Comparison of ENCODE assay signal across 10 mouse cellular contexts in the genomic region with DNA sequence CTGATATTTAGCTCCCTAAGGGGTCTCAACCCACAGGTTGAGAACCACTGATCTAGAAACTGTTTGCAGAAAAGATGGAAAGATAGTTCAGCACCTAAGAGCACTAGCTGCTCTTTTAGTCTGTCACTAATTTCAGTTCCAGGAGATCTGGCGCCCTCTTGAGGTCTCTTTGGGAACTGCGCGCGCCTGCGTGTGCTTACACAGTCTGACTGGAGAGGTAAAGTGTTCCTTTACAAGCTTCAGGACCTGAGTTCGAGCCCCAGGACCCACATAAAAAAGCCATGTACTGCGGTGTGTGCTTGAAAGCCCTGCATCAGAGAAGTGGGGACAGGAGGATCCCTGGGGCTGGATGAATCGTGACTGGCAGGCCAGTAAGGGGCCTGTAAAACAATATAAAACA. TPM values are rescaled to one million over a fixed set of nuclear protein-coding genes. Genes with fewer than 3 reads are reported as not detected.
A peak's percentile ranks its signal among the peaks of the same experiment; 100 is the strongest.
DNase-seq lines count a peak whose midpoint lies in the region; ATAC-seq lines count a peak whose summit lies in the region.
"Had no signal": no experiment of that assay in that cellular context is flagged by ENCODE, and none has a peak within 500 bp of the region (broad histone marks: within the 10 kb centered on the region; RNA-seq: fewer than 3 reads in every experiment).

No protein-coding gene starts in this region.

- ATAC-seq in CD4-positive, CD25-positive, alpha-beta regulatory T cell, adult 4 months, result no peak
- no peak for ATAC-seq in embryonic facial prominence, embryonic 14.5 days (ENCODE audit: low read depth)

- H3K9me3 ChIP-seq in embryonic facial prominence, embryonic 14.5 days (ENCODE audit: control insufficient read depth, low read length), result 0 out of 2 replicates have a peak, but pooled peaks cover 2% of the 10 kb centered on the region

- H3K27me3 ChIP-seq in embryonic facial prominence, embryonic 14.5 days (replicated peaks; ENCODE audit: control insufficient read depth, insufficient read depth, low read length), result no peaks in the 10 kb centered on the region
- H3K27me3 ChIP-seq: heart, embryonic 13.5 days; midbrain, embryonic 12.5 days had no signal

- H3K4me2 ChIP-seq in embryonic facial prominence, embryonic 14.5 days (ENCODE audit: low read depth, low read length), result no peak overlapping the region
- H3K4me2 ChIP-seq: heart, embryonic 13.5 days; midbrain, embryonic 12.5 days had no signal

- WGBS in embryonic facial prominence, embryonic 14.5 days, result 43% methylated on average over 8 of the region's 8 CpGs

- no peak overlapping the region for H3K9ac ChIP-seq in embryonic facial prominence, embryonic 14.5 days (ENCODE audit: low read depth, low read length)
- H3K9ac ChIP-seq: heart, embryonic 13.5 days; midbrain, embryonic 12.5 days had no signal

- no peaks in the 10 kb centered on the region for H3K4me1 ChIP-seq in embryonic facial prominence, embryonic 14.5 days (ENCODE audit: control insufficient read depth, insufficient read depth, low read length)
- H3K4me1 ChIP-seq: heart, embryonic 13.5 days; midbrain, embryonic 12.5 days had no signal

- peak; percentile 79 for DNase-seq in CD4-positive, CD25-positive, alpha-beta regulatory T cell, adult 2 months (ENCODE audit: low read depth, low spot score)
- peak; percentile 38 for DNase-seq in layer of hippocampus, adult 11-12 months (ENCODE audit: low spot score)
- no peak for DNase-seq in layer of hippocampus, adult 9-11 months
- peak; percentile 65 for DNase-seq in NIH3T3 (ENCODE audit: low read depth)
- DNase-seq in embryonic facial prominence, embryonic 14.5 days (ENCODE audit: low spot score), result peak; percentile 13
- DNase-seq in lung, postnatal 36 days, result peak; percentile 78
- peak; percentile 76 for DNase-seq in thymus, postnatal 0 days (ENCODE audit: low spot score)

- H3K27ac ChIP-seq in embryonic facial prominence, embryonic 14.5 days (replicated peaks; ENCODE audit: low read depth, low read length), result no peak overlapping the region
- H3K27ac ChIP-seq: heart, embryonic 13.5 days; midbrain, embryonic 12.5 days had no signal

- H3K4me3 ChIP-seq in embryonic facial prominence, embryonic 14.5 days (ENCODE audit: low read depth, low read length), result no peak overlapping the region
- H3K4me3 ChIP-seq: heart, embryonic 13.5 days; midbrain, embryonic 12.5 days had no signal

- H3K36me3 ChIP-seq in embryonic facial prominence, embryonic 14.5 days (ENCODE audit: control insufficient read depth, insufficient read depth, low read length), result no peaks in the 10 kb centered on the region
- H3K36me3 ChIP-seq: heart, embryonic 13.5 days; midbrain, embryonic 12.5 days had no signal

RNA-seq across cellular contexts. Expression of gene Ceacam19, which starts 2.1 kb away (rescaled TPM):
- not detected for polyA plus RNA-seq in CD4-positive, CD25-positive, alpha-beta regulatory T cell, adult 4 months (2017; shearing (Covaris generic))
- 1.2 TPM in 2 replicates for polyA plus RNA-seq in embryonic facial prominence, embryonic 14.5 days (2014; fragmentation: Nextera tagmentation; extraction: Ambion mirVana)
- 0.10 and 0.14 TPM in 2 replicates for polyA plus RNA-seq in thymus, postnatal 0 days (2015; fragmentation: Nextera tagmentation; extraction: Ambion mirVana)
- polyA plus RNA-seq: heart, embryonic 13.5 days; midbrain, embryonic 12.5 days had no signal

RNA-seq across cellular contexts. Expression of gene Ceacam16, which starts 28.8 kb away (rescaled TPM):
- polyA plus RNA-seq in CD4-positive, CD25-positive, alpha-beta regulatory T cell, adult 4 months (2017; shearing (Covaris generic)), result not detected
- polyA plus RNA-seq in embryonic facial prominence, embryonic 14.5 days (2014; fragmentation: Nextera tagmentation; extraction: Ambion mirVana), result not detected in 2 replicates
- 0.46 and 0.59 TPM in 2 replicates for polyA plus RNA-seq in thymus, postnatal 0 days (2015; fragmentation: Nextera tagmentation; extraction: Ambion mirVana)

RNA-seq across cellular contexts. Expression of gene Pvr, which starts 31.1 kb away (rescaled TPM):
- 10 to 100 TPM; 22.2 to 24.7 TPM for polyA plus RNA-seq in CD4-positive, CD25-positive, alpha-beta regulatory T cell, adult 4 months (2017; shearing (Covaris generic))
- polyA plus RNA-seq in embryonic facial prominence, embryonic 14.5 days (2014; fragmentation: Nextera tagmentation; extraction: Ambion mirVana), result 9.0 and 10.2 TPM in 2 replicates
- polyA plus RNA-seq in thymus, postnatal 0 days (2015; fragmentation: Nextera tagmentation; extraction: Ambion mirVana), result 33.7 and 52.4 TPM in 2 replicates

RNA-seq across cellular contexts. Expression of gene Gm19345, which starts 38.1 kb away (rescaled TPM):
- not detected for polyA plus RNA-seq in CD4-positive, CD25-positive, alpha-beta regulatory T cell, adult 4 months (2017; shearing (Covaris generic))
- polyA plus RNA-seq in embryonic facial prominence, embryonic 14.5 days (2014; fragmentation: Nextera tagmentation; extraction: Ambion mirVana), result 0.69 and 0.75 TPM in 2 replicates
- not detected in 2 replicates for polyA plus RNA-seq in thymus, postnatal 0 days (2015; fragmentation: Nextera tagmentation; extraction: Ambion mirVana)
- polyA plus RNA-seq: heart, embryonic 13.5 days had no signal
